Mouse (Mus musculus): ENCODE data around the gene Rhox2g. TPM values are rescaled to one million over a fixed set of nuclear protein-coding genes. Genes with fewer than 3 reads are reported as not detected.

Gene Rhox2g
- polyA plus RNA-seq (2012; rRNA removed) = not detected in 2 replicates

GRCm38 (mm10) chrX:37643370-37643769, at the start of gene Rhox2g:
TSS of gene Rhox2g (minus strand) at chrX:37643470.

GRCm38 (mm10) chrX:37673177-37673576, 29.9 kb upstream of the Rhox2g start, which contains the start of gene Rhox2h:
TSS of gene Rhox2h (minus strand) at chrX:37673277.

GRCm38 (mm10) chrX:37668664-37669063, 25.4 kb upstream of the Rhox2g start, which contains the start of gene Rhox3h:
TSS of gene Rhox3h (minus strand) at chrX:37668764.

GRCm38 (mm10) chrX:37651227-37651626, 8.0 kb upstream of the Rhox2g start, which contains the start of gene Rhox4g:
TSS of gene Rhox4g (minus strand) at chrX:37651327.

GRCm38 (mm10) chrX:37628512-37628911, 14.8 kb downstream of the Rhox2g start, which contains the start of gene Rhox3g:
TSS of gene Rhox3g (minus strand) at chrX:37628612.

GRCm38 (mm10) chrX:37607604-37608003, 35.7 kb downstream of the Rhox2g start, which contains the start of gene Rhox4f:
TSS of gene Rhox4f (minus strand) at chrX:37607704.

Other genes with a start within 250 kb of the Rhox2g start
- gene Rhox2b, start 231.4 kb downstream of the Rhox2g start, polyA plus RNA-seq (2012; rRNA removed) = not detected in 2 replicates
- not detected in 2 replicates for gene Rhox4b, start 211.0 kb downstream of the Rhox2g start, polyA plus RNA-seq (2012; rRNA removed)
- not detected in 2 replicates for gene Rhox2c, start 189.8 kb downstream of the Rhox2g start, polyA plus RNA-seq (2012; rRNA removed)
- gene Rhox3c, start 184.9 kb downstream of the Rhox2g start, polyA plus RNA-seq (2012; rRNA removed) = not detected in 2 replicates
- gene Rhox4c, start 163.1 kb downstream of the Rhox2g start, polyA plus RNA-seq (2012; rRNA removed) = not detected in 2 replicates
- not detected in 2 replicates for gene Rhox2d, start 150.0 kb downstream of the Rhox2g start, polyA plus RNA-seq (2012; rRNA removed)
- not detected in 2 replicates for gene Rhox4d, start 129.1 kb downstream of the Rhox2g start, polyA plus RNA-seq (2012; rRNA removed)
- gene Rhox2e, start 113.0 kb downstream of the Rhox2g start, polyA plus RNA-seq (2012; rRNA removed) = not detected in 2 replicates
- not detected in 2 replicates for gene Rhox3e, start 101.5 kb downstream of the Rhox2g start, polyA plus RNA-seq (2012; rRNA removed)
- not detected in 2 replicates for gene Rhox4e, start 86.1 kb downstream of the Rhox2g start, polyA plus RNA-seq (2012; rRNA removed)
- not detected in 2 replicates for gene Rhox2f, start 72.1 kb downstream of the Rhox2g start, polyA plus RNA-seq (2012; rRNA removed)
- not detected in 2 replicates for gene Rhox3f, start 62.5 kb downstream of the Rhox2g start, polyA plus RNA-seq (2012; rRNA removed)
- not detected in 2 replicates for gene Rhox4f, start 35.8 kb downstream of the Rhox2g start, polyA plus RNA-seq (2012; rRNA removed)
- not detected in 2 replicates for gene Rhox3g, start 14.9 kb downstream of the Rhox2g start, polyA plus RNA-seq (2012; rRNA removed)
- not detected in 2 replicates for gene Rhox4g, start 7.9 kb upstream of the Rhox2g start, polyA plus RNA-seq (2012; rRNA removed)
- gene Rhox3h, start 25.3 kb upstream of the Rhox2g start, polyA plus RNA-seq (2012; rRNA removed) = not detected in 2 replicates
- gene Rhox2h, start 29.8 kb upstream of the Rhox2g start, polyA plus RNA-seq (2012; rRNA removed) = not detected in 2 replicates
- gene Rhox5, start 161.4 kb upstream of the Rhox2g start, polyA plus RNA-seq (2012; rRNA removed) = not detected in 2 replicates
- gene Rhox6, start 183.4 kb upstream of the Rhox2g start, polyA plus RNA-seq (2012; rRNA removed) = not detected in 2 replicates
- not detected in 2 replicates for gene Rhox7a, start 188.2 kb upstream of the Rhox2g start, polyA plus RNA-seq (2012; rRNA removed)
- gene Rhox8, start 235.5 kb upstream of the Rhox2g start, polyA plus RNA-seq (2012; rRNA removed) = not detected in 2 replicates